Mouse (Mus musculus) kidney, postnatal 25 days (tissue): ENCODE measurements at regions not wholly inside any gene's neighbourhood (a gene's known extent, or its start where the extent isn't known, plus 50 kb on each side); places are given as distances from the start of the nearest gene placed in this dataset.
"Not testable (repeated sequence)": the region's sequence is repeated elsewhere in the genome, so short reads cannot be mapped to it uniquely, and the experiment has no call there.

Source experiments
- DNase-seq, 2 experiments: peaks; one replicate each; pipeline ENCODE4 v3.0.0; 2021; ENCODE audit warnings: mixed read lengths in 2 of 2

- no peak for DNase-seq
These were observed 177.1 kb downstream of the Nucb2 start for GRCm38 (mm10) chr7:116681268-116681667.

GRCm38 (mm10) chr7:116700409-116700808 lies 196.2 kb downstream of the Nucb2 start:
- DNase-seq: no peak

- peak; percentile 70 to 84 for DNase-seq
These were observed 197.5 kb downstream of the Nucb2 start for GRCm38 (mm10) chr7:116701466-116702342.

DNA sequence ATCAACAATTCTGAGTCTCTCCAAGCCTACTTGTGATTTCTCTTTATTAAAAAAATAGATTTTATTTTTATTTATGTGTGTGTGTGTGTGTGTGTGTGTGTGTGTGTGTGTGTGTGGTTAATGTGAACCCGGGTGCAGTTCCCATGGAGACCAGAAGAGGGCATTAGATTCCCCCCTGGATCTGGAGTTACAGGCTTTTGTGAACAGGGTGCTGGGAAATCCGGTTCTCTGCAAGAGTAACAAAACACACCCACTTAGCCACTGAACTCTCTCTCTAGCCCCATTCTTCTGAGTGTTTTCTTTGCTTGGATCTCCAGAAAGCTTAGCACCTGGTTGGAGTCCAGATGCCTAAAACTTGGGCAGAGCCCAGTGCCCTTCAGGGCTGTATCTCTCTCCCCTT lies 198.4 kb downstream of the Nucb2 start:
- no peak for DNase-seq

DNA sequence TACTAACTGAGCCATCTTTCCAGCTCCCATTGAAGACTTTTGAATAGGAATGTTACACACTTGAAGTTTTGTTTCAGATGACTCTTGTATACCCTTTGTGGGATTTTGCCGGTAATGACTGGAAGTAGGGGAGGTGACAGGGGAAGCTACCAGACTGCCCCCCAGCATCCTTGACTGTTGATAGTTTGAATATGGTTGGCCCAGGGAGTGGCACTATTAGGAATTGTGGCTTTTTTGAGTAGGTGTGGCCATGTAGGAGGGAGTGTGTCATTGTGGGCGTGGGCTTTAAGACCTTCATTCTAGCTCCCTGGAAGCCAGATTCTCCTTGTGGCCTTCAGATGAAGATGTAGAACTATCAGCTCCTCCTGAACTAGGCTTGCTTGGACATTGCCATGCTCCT lies 207.4 kb downstream of the Nucb2 start:
- no peak for DNase-seq

DNA sequence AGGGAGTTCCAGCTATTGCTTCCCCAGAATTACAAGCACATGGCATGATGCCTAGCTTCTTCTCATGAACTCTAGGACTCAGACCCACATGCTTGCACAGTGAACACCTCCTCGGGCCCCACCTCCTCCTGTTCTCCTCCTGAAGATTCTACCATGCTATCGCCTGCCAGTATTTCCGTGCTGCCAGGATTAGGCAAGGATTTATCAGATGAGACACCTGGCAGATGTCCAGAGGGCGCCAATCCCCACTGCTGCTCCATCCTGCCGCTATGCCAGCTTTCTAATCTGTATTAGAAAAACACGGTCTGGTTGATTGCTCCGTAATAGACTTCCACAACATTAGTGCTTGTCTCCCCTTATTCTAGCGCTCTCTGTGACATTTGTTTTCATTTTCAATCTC lies 209.0 kb downstream of the Nucb2 start:
- no peak for DNase-seq

DNA sequence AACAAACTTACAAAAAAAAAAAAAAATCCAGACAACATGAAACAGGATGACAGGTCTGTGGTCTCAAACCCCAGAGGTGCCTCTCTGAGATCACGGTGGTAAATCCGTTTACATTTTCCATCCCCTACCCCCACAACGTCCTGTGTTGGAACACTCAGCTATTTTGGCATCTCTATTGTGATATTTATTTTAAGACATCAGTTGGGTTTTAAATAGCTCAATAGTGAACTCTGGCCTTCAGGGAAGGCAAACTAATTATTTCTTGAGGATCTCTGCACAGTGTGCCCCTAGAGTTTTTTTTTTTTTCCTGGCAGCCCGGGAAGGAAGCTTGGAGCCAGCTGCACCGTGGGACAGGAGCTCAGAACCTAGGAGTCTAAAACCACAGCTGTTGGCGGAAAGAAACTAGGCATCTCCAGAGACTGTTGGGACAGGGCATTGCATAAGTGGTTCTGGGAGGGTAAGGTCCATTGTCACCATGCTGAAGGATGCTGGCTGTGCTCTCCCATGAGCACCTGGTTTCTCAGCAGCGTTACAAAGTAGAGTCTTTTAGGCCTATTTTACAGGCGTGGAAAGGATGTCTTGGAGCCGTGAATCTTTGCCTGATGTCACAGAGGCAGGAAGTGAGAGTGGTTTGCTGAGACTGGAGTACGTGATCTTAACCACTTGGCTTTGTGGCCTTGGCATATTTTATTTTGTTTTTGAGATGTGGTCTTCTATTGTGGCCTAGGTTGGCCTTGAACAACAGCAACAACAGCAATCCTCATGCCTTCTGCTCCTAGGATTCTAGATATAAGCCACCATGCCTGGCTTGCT lies 211.3 kb downstream of the Nucb2 start:
- DNase-seq: peak; percentile 36 to 65

DNA sequence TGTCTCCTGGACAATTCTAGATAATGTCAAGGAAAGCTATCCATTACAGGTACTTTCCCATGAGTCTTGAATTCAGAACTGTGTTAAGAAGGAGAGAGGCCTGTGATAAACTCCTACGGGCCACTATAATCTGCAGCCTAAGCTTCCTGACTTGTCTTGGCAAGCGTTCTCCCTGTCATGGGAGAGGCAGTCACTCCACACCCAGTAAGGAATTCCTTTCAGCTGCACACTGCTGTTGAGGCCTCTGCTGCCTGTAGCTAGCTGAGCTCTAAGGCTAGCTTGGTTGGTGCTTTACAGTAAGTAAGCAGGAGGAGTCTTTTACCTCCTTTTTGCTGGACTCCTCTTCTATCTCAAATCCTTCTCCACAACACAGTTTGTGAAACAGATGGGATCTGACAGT lies 224.2 kb downstream of the Nucb2 start:
- no peak for DNase-seq

DNA sequence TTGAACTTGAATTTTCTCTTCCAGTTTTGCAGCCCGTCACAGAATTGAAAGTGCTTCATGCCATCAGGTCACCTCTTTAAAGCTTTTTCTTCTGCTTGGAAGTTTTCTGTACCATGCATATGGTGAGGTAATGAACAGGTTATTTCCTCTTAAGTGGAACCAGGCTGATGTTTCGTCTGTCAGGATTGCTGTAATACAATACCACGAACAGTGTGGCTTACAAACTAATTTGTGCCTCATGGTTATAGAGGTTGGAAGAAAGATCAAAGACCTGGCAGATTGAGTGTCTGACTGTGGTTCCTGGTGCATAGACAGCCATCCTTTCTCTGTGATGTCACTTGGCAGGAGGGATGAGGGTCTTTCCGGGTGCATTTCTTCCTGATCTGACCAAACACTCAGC lies 225.6 kb downstream of the Nucb2 start:
- no peak for DNase-seq

DNA sequence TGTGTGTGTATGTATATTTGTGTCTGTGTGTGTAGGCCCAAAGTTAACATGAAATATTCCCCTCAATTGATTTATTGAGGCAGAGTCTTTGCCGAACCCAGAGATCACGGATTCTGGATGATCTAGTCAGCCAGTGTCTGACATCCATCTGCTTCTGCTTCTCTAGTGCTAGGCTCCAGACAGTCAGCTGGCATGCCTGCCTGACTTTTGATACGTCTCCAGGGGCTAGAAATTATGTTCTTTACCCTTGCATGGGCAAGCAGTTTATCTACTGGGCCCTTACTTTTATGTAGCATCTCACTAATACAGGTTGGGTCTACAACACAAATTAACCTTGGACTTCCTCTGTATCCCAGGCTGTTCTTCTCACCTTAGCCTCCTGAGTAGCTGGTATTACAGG lies 231.5 kb downstream of the Nucb2 start:
- no peak for DNase-seq

DNA sequence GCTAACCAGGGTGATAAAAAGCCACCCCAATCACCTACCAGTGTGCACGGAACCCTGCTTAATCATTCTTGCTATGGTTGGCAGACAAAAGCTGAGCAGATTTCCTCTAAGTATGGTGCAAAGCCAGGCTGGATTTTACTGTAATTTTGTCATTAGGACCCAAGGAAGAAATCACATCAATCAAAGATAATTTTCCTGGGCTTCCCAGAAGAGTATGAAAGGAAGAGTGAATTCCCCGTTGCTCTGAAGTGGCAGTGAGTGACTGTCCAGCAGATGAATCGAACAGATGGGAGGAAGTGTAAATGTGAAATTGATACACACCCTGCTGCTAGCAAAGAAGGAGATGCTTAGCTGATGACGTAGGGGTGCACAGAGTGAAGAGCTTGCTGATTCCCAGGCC lies 232.2 kb downstream of the Nucb2 start:
- DNase-seq: no peak

DNA sequence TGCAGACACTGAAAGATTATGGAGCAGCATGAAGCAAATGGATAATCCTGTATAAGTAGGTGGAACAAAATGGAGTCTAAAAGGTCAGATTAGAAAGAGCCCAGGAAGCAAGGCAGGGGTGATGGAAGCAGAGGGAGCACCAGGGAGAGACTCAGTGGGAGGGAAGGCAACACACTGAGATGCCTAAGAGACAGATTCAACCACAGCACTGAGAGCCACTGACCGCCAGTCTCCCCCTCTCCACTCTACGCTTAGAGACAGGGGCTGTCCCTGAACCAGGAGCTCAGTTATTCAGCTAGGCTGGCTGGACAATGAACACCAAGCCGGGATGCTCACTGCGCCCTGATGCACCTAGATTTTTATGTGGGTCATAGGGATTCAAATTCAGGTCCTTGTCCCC lies 233.8 kb downstream of the Nucb2 start:
- DNase-seq: no peak

DNA sequence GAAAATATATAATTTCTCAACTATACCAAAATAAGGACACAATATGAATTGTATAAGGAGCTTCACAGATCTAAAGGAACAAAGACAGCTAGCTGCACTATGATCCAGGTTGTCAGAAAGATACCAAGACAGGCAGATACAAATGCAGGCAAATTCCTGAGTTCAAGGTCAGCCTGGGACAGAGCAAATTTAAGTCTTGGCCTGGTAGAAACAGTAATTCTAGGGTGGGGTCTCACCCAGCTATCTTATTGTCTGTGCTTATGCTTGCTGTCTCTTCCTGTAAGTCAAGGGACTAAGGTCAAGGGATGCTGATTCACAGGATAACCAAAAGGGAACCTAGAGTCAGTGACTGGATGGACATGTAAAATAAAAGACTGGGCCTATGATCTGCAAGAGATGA lies 250.4 kb downstream of the Nucb2 start:
- DNase-seq: no peak

GRCm38 (mm10) chr7:116792181-116792580 lies 288.0 kb downstream of the Nucb2 start:
- DNase-seq: not testable (repeated sequence)

DNA sequence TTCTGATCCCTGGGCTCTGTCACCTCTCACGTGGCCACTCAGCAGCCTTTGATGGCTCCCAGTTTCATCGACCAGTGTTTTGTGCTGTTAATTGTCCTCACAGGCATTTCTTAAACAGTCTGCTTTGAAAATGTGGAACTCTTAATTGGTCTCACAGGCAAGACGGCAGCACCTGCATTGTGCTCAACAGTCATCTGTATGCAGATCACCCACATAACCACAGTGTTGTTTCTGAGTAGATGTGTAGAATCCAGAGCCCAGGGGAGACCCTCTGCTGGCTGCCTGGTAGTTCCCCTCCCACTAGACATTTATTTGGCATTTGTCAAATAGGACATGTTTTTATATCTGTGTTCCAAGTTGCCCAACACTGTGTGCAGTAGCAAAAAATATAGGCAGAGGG lies 304.3 kb downstream of the Nucb2 start:
- DNase-seq: no peak

- DNase-seq: no peak
These were observed 312.3 kb downstream of the Nucb2 start for GRCm38 (mm10) chr7:116816494-116816893.

- peak; percentile 50 to 64 for DNase-seq
These were observed 313.8 kb downstream of the Nucb2 start for GRCm38 (mm10) chr7:116817991-116818390.

GRCm38 (mm10) chr7:116820613-116821012 lies 316.4 kb downstream of the Nucb2 start:
- DNase-seq: no peak

GRCm38 (mm10) chr7:116842894-116843293 lies 338.7 kb downstream of the Nucb2 start:
- no peak for DNase-seq

DNA sequence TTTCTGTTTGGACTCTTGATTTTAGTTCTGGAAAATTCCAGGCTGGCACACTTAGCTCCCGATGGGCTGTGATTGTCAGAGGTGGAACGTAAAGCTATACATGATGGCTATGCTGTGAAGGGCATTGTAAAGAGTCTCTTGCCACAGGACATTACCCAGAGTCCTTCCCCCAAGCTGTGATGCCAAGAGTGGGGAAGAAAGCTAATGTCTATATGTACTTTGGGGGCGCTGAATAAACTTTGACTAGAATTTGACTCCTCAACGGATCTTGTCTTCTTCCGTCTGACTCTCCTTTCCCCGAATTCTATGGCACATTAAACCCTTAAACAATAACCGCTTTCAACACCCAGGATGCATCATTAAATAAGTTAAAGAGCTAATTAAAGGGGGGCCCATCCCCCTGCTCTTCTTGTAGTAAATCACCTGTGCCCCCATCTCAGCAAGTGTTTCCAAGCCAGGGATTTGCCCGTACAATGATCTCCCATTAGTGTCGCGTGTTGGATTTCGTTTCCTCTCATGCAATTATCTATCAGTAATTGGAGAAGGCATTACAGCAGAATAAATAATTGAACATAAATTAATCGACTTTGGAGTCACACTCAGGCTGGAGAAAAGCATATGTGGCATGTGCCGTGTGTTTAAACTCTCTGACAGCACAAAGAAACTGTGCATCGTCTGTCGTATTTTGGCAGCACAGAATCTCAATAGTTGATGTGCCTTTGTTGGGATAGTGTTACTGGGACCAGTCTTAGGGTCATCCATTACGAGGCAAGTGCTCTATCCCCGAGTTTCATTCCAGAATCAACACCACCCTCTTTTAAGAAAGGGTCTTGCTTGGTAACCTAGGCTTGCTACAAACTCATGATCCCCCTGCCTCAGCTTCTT lies 343.9 kb downstream of the Nucb2 start:
- no peak for DNase-seq

DNA sequence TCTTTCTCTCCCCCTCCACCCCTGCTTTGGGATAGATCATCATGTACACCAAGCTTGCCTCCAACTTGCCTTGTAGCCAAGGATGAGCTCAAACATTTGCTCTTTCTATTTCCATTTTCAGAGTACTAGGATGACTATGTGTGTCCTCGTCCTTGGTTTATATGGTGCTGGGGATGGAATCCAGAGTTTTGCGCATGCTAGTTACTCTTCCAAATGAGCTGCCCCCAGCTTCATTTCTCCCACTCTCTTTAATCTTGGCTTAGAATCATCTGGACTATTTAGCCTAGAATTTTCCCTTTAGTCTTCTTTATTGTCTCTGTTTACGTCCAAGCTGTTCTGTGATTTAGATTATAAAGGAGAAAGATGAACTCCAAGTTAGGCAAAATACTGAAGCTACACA lies 349.2 kb downstream of the Nucb2 start:
- DNase-seq: no peak

DNA sequence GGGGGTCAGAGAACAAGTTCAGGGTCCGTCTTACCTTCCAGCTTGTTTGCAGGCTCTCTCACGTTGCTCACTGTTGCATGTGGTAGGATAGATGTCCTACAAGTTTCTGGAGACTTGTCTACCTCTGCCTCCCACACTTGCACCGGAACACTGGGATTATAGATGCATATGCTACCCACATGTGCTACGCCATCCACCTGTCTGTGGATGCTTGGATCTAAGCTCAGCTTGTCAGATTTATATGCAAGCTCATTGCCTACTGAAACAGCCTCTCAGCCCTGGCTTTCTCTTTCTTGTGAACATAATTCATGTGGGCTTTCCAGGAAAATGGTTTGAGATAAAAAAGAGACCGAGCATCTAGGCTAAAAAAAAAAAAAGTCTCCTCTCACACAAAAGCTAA lies 353.0 kb downstream of the Nucb2 start:
- DNase-seq: no peak

- no peak for DNase-seq
These were observed 353.6 kb downstream of the Nucb2 start for GRCm38 (mm10) chr7:116857744-116858143.
